Mouse (Mus musculus): ENCODE data around the gene Gabpb2.

- TF ChIP-seq CTCF (IDR thresholded peaks at IDR 0.05; ENCODE audit: borderline replicate concordance, extremely low read depth, insufficient read depth, insufficient read length): peak; percentile 68
- TF ChIP-seq POLR2A (IDR thresholded peaks at IDR 0.05; ENCODE audit: borderline replicate concordance, extremely low read depth, insufficient read depth, insufficient read length, poor library complexity, severe bottlenecking): no peak
Measured at GRCm38 (mm10) chr3:95263089-95263739, 45.5 kb upstream of the Gabpb2 start.

All from brain, embryonic 14.5 days (tissue).